Mouse (Mus musculus): ENCODE results near the gene Tfap2b.

DNA sequence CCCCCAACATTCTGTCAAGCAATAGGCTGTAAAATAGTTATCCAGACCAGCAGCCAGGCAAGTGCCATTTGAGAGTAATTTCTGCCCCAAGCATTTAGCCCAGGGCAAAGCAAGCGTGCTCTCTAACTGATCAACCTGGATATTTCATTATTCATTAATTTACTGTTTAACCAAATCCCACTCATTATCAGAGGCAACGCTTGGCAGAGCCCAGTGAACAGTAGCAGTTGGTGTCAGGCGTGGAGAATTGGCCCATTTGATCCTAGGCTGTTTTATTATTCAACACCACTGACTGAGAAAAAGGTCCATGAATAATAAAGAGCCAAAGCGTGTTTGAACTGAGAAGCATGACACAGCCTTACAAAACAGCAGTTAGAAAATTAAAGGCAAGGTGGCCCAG lies 36.3 kb downstream of the Tfap2b start:
- TF ChIP-seq POLR2A (IDR thresholded peaks at IDR 0.05; ENCODE audit: borderline replicate concordance, insufficient read depth, low read length) (no peak), CTCF (IDR thresholded peaks at IDR 0.05; ENCODE audit: borderline replicate concordance, insufficient read depth, low read depth, low read length) (no peak)
